Mouse (Mus musculus) left cerebral cortex, postnatal 14 days (tissue): ENCODE measurements around the gene Olah. TPM values are rescaled to one million over a fixed set of nuclear protein-coding genes. Genes with fewer than 3 reads are reported as not detected.

Experiments
- total RNA-seq, 2 experiments: library from RNA; stranded (reverse); gene quantifications; 2 replicates each; pipeline ENCODE4 v1.2.3; 2021

Olah gene
- total RNA-seq, 2 experiments from 2014 or later = not detected

Other genes starting within 250 kb of the Olah start
- gene Nmt2, start 113.0 kb downstream of the Olah start, total RNA-seq = 10 to 100 TPM; 78.6 to 80.2 TPM
- 1 to 10 TPM; 7.9 to 8.4 TPM for gene Rpp38, start 64.6 kb downstream of the Olah start, total RNA-seq
- 1 to 10 TPM in 1 of 2 experiments, not detected in 1; 1.2 TPM for gene Acbd7, start 61.0 kb downstream of the Olah start, total RNA-seq
- gene Meig1, start 25.4 kb upstream of the Olah start, total RNA-seq = 1 to 10 TPM; 2.0 to 3.6 TPM
- gene Dclre1c, start 26.9 kb upstream of the Olah start, total RNA-seq = 10 to 100 TPM; 10.1 to 10.8 TPM
- 1 to 10 TPM; 3.1 to 3.2 TPM for gene Suv39h2, start 77.8 kb upstream of the Olah start, total RNA-seq
- 1 to 10 TPM; 5.6 to 5.7 TPM for gene Gm45902, start 115.6 kb upstream of the Olah start, total RNA-seq
- gene Hspa14, start 115.6 kb upstream of the Olah start, total RNA-seq = 10 to 100 TPM; 42.6 to 43.3 TPM
- gene Cdnf, start 115.8 kb upstream of the Olah start, total RNA-seq = 1 to 10 TPM in 1 of 2 experiments, under 1 TPM in 1; 0.55 to 1.2 TPM
- gene Fam107b, start 173.3 kb upstream of the Olah start, total RNA-seq = 10 to 100 TPM in 1 of 2 experiments, 1 to 10 TPM in 1; 9.3 to 10.5 TPM